Mouse (Mus musculus) CH12F3 (cell line): ENCODE data around the gene Top2a.

Experiments used
- in situ Hi-C: fragments of 300-500 bp; cut with MboI; formaldehyde crosslinking; loops from 2 replicates; pipeline ENCODE4 v1.14.3; 2020; ENCODE audit warnings: low sequenced_read_pairs

Top2a gene

DNA sequence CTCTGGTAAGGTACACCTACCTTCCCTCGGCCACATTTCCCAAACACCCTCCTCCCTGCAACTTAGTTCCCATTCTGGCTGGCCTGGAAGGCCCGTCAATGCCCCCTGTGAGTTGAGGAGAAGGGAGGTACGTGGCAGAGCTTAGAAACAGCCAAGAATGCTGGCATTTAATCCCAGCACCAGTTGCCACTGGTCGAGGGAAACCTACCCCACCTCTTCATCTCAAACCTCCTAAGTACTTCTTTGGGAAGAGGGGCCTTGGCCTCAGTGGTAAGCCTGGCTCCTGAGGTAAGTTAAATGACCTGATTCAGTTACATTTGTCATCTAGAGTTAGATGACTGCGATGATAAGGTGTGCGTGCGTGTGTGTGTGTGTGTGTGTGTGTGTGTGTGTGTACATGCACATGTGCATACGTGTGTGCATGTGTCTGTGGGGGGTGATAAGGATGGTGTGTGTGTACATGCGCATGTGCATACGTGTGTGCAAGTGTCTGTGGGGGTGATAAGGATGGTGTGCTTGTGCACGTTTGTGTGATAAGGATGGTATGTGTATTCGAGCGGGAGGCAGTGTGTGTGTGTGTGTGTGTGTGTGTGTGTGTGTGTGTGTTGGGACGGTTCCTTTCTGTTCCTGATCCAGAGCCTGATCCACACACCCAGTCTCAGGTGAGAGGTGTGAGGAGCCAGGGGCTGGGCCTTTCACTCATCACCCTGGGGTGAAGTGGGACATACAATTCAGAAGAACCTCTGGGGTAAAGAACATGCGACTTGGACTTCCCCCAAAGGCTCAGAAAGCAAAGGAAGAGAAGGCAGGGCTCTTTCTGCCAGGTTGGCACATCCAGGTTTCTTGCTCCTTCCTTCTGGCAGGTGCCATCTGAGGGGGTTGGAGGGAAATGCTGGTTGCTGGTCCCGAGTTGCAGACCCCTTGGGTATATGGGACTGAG, 18.1 kb upstream of the Top2a start:
- in situ Hi-C loops: loop anchor here (25.0 kb wide), 1 partner anchor 95 kb away; no protein-coding TSS in a partner anchor

DNA sequence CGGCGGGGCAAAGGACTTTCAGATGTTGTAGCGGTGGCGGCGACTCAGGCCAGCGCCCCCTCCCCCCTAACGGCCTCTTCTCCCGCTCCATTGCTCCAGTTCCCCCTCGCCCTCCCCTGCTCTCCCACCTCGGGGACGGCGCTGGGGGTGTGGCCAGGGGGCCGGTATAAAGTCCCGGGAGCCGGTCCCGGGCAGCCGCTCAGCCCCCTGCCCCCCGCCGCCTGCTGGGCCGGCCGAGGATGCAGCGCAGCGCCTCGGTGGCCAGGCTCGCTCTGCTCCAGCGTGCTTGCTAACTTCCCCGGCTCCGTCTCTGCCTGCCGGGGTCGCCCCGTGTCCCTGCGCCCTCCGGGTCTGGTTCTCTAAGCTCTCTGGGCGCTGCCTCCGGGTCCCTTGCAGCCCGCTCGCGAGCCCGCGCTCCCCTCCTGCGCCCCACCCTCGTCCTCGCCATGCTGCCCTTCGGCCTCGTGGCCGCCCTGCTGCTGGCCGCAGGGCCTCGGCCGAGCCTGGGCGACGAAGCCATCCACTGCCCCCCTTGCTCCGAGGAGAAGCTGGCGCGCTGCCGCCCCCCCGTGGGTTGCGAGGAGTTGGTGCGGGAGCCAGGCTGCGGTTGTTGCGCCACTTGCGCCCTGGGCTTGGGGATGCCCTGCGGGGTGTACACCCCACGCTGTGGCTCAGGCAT, 17.2 kb upstream of the Top2a start, which contains the start of gene Igfbp4:
Igfbp4 (plus strand) TSS at position 194 of the 679 bp plus-strand sequence.
- in situ Hi-C loops: loop anchor here (25.0 kb wide), 1 partner anchor 96 kb away; no protein-coding TSS in a partner anchor

DNA sequence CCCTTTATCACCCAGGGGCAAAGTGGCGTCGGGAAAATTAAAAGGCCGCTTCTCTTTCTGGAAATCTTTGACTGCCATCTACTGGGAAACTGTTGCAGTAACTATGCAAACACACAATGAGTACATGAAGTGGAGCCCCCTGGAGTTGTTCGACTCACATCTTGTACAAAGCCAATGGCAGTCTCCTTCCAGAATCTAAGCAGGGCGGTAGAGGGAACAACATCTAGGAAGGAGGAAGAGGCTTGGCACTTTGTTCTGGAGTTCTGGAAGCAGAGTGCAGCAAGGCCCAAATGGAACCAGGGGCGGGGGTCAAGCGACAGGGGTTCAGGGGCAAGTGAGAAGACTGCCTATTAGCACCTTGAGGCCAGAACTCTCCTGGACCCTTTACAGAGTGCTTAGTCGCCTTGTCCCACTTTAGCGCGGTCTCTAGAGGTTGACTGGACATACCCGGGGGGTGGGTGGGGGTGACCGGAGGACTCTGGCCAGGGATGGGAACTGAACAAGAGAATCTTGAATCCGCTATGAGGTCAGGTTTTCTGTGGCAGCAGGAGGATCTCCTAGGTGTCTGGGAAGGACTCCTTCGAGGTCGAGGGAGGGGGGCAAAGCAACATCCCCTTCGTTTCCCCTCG, 16.5 kb upstream of the Top2a start:
- in situ Hi-C loops: loop anchor here (25.0 kb wide), 1 partner anchor 97 kb away; no protein-coding TSS in a partner anchor

DNA sequence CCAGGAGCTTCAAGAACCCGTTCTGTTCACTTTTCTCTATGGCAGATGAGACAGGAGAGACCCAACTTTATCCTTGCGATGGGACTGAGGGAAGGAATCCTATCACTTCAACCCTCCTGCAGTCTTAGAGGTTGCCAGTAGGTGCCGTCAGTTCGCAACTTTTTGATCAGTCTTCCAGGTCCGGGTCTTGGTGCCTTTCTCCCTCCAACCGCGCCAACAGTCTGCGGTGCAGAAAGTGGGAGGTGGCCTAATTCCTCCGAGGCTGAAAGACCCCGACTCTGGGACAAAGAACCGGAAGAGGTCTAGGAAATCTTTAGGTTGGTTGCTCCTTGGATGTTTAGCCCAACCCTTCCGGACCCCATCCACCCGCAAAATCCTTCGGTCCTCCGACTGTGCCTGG, 15.8 kb upstream of the Top2a start:
- in situ Hi-C loops: loop anchor here (25.0 kb wide), 1 partner anchor 98 kb away; no protein-coding TSS in a partner anchor

DNA sequence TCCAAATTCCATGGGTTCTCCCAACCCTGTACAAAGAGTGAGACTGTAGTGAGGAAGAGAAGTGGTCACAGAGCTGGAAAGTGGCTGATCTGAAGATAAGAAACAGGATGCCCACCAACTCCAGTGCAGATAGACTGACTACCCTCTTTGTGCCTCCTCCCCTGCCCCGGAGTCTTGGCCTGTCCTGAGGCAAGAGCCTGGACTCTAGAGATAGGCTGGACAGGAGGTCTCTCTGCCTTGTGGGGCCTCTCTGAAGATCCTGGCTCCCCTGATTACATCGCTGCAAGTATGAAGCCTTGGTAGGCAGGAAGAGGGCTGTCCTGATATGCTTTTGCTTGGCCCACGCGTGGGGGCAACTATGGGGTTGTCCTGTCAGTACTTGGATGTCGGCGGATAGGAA, 12.3 kb upstream of the Top2a start:
- in situ Hi-C loops: loop anchor here (25.0 kb wide), 1 partner anchor 101 kb away; no protein-coding TSS in a partner anchor

DNA sequence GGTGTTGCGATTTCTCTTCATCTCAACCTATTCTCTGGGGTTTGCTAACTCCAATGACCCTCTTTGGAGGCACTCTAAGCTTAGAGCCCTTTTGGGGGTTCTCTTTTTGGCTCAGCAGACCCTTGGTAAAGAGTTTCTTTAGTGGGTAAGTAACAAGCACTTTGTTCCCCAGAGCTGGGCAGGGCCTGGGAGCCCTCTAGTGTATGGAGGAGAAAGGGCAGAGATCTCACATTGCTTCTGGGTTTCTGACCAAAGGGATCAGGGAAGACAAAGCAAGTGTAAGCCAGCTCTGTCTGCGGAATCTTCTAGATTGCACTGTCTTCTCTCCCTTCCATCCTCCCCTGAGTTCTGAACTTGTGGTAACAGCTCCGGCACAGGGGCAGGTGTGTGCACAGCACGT, 11.4 kb upstream of the Top2a start:
- in situ Hi-C loops: loop anchor here (25.0 kb wide), 1 partner anchor 102 kb away; no protein-coding TSS in a partner anchor

DNA sequence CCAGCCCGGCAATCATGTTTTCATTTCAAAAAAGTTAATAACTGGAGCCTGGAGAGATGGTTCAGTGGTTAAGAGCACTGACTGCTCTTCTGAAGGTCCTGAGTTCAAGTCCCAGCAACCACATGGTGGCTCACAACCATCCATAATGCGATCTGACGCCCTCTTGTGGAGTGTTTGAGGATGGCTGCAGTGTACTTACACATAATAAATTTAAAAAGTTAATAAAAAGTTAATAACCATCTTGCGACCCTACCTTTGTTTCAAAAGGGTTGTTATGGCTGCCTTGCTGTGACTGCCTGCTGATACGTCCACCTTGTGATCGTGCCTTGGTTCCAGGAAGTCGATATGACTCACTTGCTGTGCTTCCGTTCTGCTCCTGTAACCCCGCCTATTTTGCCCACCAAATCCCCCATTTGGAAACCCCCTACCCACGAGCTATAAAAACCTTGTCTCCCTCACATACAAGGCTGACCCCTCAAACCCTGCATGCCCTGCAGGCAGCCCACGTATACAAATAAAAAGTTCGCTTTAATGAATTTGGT, 3.0 kb upstream of the Top2a start:
- in situ Hi-C loops: loop anchor here (25.0 kb wide), 1 partner anchor 110 kb away; no protein-coding TSS in a partner anchor

DNA sequence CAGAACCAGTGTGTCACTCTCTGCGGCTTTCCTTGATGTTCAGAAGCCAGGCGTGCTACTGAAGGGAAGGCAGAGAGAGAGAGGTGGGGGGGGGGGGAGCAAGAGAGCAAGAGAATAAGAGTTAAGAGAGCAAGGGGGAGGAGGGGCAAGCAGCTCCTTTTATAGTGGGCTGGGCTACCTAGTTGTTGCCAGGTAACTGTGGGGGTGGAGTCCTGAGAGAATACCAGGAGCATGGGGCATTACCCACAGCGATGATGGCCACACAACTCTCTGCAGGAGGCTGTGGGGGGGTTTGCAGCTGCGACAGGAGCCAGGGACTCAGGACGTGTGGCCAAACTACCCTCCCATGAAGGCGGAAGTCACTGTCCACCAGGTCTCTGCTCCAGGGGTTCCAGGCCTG, 1.9 kb upstream of the Top2a start:
- in situ Hi-C loops: loop anchor here (25.0 kb wide), 1 partner anchor 111 kb away; no protein-coding TSS in a partner anchor

DNA sequence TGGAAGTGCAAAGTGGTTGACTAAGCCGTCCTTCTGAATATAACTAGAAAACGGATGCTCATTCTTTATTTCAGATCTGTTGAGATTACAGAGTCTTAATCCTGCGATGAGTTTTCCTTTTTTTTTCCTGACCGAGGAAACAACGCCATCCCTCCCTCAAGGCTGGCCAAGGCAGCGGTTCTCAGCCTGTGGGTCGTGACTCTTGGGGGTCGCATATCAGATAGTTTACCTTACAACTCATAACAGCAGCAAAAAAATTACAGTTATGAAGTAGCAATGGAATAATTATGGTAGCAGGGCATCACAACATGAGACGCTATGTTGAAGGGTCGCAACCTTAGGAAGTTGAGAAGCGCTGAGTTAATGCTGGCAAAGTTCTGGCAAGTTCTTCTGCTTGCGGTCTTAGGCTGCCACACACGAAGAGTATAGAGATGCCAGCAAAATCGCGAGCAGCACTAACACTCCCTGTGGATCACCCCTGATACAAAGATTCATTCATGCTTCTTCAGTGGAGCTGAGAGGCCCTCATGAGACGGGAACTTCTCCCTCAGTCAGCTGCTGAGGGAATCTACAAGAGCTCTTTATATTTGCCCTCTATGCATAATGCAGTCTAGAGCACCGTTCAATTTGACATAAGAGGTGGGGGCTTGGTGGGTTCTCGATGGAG, 612 bp upstream of the Top2a start:
- in situ Hi-C loops: loop anchor here (25.0 kb wide), 1 partner anchor 113 kb away; no protein-coding TSS in a partner anchor

DNA sequence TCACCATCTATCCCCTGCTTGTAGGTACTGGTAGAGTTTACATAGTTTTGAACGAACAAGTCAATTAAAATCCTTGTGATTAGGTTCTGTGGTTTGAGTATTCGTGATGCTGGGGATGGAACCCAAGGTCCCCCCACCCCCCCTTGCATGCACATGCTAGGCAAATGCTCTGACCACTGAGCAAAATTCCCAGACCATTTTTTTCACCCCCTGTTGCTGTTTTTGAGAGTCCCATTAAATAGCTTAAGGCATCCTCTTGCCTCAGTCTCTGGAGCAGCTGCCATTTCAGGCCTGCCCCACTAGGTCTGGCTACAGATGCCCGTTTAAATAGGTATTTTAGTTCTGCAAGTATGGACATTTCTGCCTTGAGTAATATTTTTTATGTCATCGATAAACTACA, 895 bp downstream of the Top2a start:
- in situ Hi-C loops: no loop called here

DNA sequence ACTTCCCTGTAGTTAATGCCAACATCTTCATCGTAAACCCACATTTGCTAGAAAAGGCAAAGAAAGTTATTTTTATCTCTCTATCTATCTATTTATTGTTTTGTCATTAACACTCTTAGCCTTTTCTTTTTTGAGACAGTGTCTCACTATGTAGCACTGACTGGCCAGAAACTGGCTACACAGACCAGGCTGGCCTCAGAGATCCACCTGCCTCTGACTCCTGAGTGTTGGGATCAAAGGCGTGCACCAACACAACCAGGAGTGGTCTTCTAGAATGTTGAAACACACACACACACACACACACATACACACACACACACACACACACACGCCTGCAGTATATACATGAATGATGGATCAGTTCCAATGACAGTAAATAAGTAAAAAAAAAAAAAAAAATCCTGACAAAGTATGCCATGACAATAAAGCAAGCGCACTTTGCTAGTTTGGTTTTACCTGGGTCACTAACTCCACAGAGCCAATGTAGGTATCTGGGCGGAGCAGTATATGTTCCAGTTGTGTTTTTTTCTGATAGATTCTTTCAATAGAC, 1.5 kb downstream of the Top2a start:
- in situ Hi-C loops: no loop called here

DNA sequence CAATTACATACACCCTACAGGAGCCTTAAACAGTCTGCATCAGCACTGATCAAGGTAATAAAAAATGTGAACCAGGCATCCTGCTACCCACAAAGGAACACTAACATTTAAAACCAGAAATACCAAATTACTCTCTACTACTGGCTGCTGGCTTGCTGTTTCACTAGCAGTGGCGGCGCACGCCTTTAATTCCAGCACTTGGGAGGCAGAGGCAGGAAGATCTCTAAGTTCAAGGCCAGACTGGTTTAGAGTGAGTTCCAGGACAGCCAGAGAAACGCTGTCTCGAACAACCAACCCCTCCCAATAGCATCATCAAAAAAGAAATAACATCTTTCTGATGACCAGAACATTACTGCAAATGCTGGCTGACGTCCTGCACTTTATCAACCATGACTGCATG, 4.1 kb downstream of the Top2a start:
- in situ Hi-C loops: no loop called here

DNA sequence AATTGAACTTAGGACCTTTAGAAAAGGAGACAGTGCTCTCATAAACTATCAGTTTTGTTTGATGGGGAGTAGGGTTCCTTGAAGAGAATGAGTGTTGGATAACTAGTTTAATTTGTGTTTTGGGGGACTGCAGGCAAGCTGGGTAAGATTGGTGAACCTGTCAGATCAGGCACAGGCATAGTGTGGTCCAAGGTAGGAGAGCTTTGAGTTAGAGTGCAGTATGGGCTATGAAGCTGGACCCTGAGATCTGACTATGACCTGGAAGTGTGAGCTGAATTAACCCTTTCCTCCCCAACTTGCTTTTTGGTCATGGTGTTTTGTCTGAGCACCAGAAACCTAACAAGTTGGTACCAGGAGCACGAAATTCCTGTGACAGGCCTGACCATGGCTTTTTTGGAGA, 10.1 kb downstream of the Top2a start:
- in situ Hi-C loops: no loop called here

DNA sequence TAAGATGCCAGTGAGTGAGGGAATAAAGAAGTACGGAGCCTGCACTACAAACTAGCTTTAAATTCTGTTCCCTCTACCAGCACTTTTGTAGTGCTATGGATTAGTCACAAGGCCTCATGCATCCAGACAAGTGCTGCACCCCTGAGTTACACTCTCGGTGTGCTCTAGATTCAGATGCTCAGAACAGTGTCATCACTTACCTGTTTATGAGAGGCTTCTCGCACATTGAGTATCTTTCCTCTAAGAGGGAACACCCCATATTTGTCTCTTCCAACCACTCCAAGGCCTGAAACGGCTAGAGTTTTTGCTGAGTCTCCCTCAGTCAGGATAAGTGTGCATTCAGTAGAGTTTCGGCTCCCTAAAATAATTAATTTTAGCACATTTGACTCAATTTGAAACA, 13.3 kb downstream of the Top2a start:
- in situ Hi-C loops: no loop called here

DNA sequence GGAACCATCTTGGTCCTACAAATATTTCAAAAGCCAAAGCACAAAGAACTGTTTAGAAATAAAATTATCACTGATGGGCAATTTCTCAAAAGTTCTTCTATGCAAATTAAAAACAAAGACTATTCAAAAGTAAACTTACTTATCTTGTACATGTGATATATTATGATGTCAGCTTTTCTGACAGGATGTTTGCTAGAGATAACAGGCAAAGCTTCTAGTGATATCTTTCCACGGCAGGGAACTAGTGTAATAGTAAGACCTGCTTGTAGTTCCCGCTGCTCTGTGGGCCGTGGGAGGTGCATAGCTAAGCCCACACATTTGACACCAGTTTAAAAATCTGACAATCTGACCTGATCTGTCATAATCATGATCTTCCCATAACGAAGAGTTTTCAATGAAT, 13.9 kb downstream of the Top2a start:
- in situ Hi-C loops: no loop called here

DNA sequence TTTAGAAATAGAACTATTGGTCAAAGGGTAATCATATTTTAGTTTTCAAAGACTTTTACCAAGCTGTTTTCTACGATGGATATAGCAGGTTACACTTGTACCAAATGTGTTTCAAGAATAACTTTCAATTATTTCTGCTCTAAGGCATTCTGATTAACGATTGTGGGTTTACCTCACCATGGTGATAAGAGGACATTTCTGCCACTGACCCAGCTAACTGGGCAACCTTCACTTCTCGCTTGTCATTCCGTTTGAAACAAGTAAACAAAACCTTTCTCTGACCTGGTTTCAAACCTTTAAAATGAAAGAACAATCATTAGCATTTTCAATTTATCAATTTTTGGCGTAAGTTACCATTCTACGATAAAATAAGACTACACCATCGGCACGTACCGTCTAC, 17.2 kb downstream of the Top2a start:
- in situ Hi-C loops: no loop called here

DNA sequence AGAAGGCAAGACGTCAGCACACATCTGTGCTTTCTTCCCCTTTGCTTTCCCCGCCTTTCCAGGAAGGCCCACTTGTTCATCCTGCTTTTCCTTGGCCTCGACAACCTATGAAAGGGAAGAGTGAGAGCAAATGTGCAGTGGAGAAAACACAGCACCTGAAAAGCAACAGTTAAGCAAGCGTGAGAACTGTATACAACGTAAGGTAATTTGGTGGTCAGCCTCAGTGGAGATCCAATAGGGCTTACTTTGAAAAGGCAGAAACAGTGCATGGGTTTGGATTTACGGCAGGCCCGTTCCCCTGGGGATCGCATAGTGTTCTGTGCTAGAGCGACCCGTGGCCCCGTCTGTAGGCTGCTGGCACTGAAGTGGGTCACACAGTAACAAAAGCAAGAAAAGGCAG, 24.7 kb downstream of the Top2a start:
- in situ Hi-C loops: no loop called here

DNA sequence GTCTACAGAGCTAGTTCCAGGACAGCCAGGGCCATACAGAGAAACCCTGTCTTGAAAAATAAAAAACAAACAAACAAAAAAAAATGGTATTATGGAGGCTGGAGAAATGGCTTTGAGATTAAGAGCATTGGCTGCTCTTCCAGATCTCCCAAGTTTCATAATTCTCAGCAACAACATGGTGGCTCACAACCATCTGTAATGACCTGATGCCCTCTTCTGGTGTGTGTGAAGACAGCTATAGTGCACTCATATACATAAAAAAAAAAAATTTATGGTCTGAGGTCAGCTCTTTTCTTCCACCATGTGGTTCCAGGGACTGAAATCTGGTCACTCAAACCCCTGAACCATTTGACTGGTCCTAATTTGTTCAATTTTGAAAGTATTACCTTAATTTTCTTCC, 25.2 kb downstream of the Top2a start:
- in situ Hi-C loops: no loop called here

DNA sequence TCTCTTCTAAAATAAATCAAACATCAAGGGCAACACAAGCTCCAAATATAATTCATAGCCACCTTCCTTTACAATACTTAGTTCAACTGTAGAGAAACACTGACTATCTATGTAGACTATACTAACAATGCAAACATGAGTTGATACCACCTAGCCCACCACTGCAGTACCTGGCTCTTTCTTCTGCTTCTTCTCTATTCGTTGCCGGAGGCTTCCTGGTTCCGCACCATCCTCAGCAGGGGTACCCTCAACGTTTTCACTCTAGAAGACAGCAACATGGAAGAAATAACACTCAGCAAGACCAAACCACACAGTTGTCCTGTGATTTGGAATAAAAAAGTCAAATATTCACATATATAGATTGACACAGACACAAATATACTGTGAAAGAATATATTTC, 26.3 kb downstream of the Top2a start:
- in situ Hi-C loops: no loop called here

DNA sequence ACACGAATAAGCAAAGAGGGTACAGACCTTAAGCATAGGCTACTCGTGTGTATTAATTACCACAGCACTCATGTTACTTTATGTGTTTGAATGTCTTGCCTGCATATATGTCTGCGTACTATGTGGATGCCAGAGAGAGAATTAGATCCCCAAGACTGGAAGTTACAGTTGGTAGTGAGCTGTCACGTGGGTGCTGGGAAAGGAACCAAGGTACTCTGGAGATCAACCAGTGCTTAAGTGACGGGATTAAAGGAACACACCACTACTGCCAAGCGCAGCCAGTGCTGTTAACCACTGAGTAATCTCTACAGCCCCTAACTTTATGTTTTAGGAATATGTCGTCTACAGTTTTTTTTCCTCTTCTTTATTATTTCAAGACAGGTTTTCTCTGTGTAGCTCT, 28.0 kb downstream of the Top2a start:
- in situ Hi-C loops: no loop called here
